Mouse (Mus musculus) heart, adult 2 months (tissue): ENCODE measurements around the gene Fhit. TPM values are rescaled to one million over a fixed set of nuclear protein-coding genes. Genes with fewer than 3 reads are reported as not detected.

Experiments used
- DNase-seq, 2 experiments: peaks; one replicate each; pipeline ENCODE4 v3.0.0; 2021
- H3K27ac ChIP-seq: fragments of 200-600 bp; 2 replicates; pipeline ENCODE4 v1.8.1; 2022
- H3K27me3 ChIP-seq: fragments of 200-500 bp; 2 replicates; pipeline ENCODE4 v1.6.1; 2012; ENCODE audit warnings: mild to moderate bottlenecking, low read length, inconsistent platforms, mixed read lengths; ENCODE audit not compliant: control insufficient read depth, insufficient read depth
- H3K36me3 ChIP-seq: fragments of 200-500 bp; 2 replicates; pipeline ENCODE4 v1.6.1; 2012; ENCODE audit warnings: low read length, inconsistent platforms; ENCODE audit not compliant: control insufficient read depth, insufficient read depth
- H3K4me1 ChIP-seq: fragments of 200-500 bp; 2 replicates; pipeline ENCODE4 v1.6.1; 2011; ENCODE audit warnings: low read length; ENCODE audit not compliant: control insufficient read depth, insufficient read depth
- H3K4me3 ChIP-seq: fragments of 200-600 bp; 2 replicates; pipeline ENCODE4 v1.8.1; 2022
- H3K79me2 ChIP-seq: fragments of 200-500 bp; replicated peaks from 2 replicates; pipeline ENCODE4 v1.6.1; 2012; ENCODE audit warnings: mild to moderate bottlenecking, inconsistent platforms, low read length, moderate library complexity, mixed read lengths; ENCODE audit not compliant: control insufficient read depth, insufficient read depth
- H3K9ac ChIP-seq: fragments of 200-500 bp; 2 replicates; pipeline ENCODE4 v1.6.1; 2012; ENCODE audit warnings: low read depth, mild to moderate bottlenecking, control low read depth, inconsistent platforms, low read length, mixed read lengths
- CTCF ChIP-seq: fragments of 200-600 bp; IDR thresholded peaks from 2 replicates; pipeline ENCODE4 v1.8.1; 2022; ENCODE audit warnings: antibody characterized with exemption, mild to moderate bottlenecking, moderate library complexity
- EP300 ChIP-seq: fragments of 200-500 bp; IDR thresholded peaks from 2 replicates; pipeline ENCODE4 v1.6.1; 2011; ENCODE audit warnings: low read depth, low read length, control low read depth; ENCODE audit not compliant: insufficient read depth
- POLR2A ChIP-seq: fragments of 200-500 bp; IDR thresholded peaks from 2 replicates; pipeline ENCODE4 v1.6.1; 2011; ENCODE audit warnings: mild to moderate bottlenecking, low read depth, low read length, control low read depth; ENCODE audit not compliant: insufficient read depth
- WGBS: fragments of 180-500 bp; shearing (Covaris S2); methylation state at CpG from one replicate; pipeline ENCODE4 v1.1.7; 2018; 5-methylcytosine and 5-hydroxymethylcytosine counted together
- intact Hi-C: fragments of 180-260 bp; cut with DNase I; formaldehyde crosslinking; loops from one replicate; pipeline ENCODE4 v1.15.1; 2025
- polyA plus RNA-seq: library from polyadenylated mRNA; depleted of rRNA; stranded (reverse); fragments of >200 nt; gene quantifications from 2 replicates; pipeline ENCODE4 v1.2.3, GENCODE M21; 2012
- total RNA-seq, 2 experiments: library from RNA; stranded (reverse); gene quantifications; 2 replicates each; pipeline ENCODE4 v1.2.3; 2021

The Fhit gene
- total and polyA plus RNA-seq, 3 experiments = 1.7 to 2.3 (median 1.7) TPM

GRCm38 (mm10) chr14:10882759-10883158 lies 279.1 kb downstream of the Fhit start:
- WGBS = 24% methylated on average over 1 of the region's 1 CpGs
- no peaks in the 10 kb centered on the region for H3K4me1 ChIP-seq
- H3K9ac ChIP-seq = no peak overlapping the region
- intact Hi-C loops = no loop called here
- H3K36me3 ChIP-seq = no peaks in the 10 kb centered on the region
- H3K27ac ChIP-seq = no peak overlapping the region
- no peak overlapping the region for H3K4me3 ChIP-seq
- H3K27me3 ChIP-seq = no peaks in the 10 kb centered on the region
- DNase-seq = no peak
- TF ChIP-seq CTCF (no peak), POLR2A (no peak), EP300 (no peak)
- no peaks in the 10 kb centered on the region for H3K79me2 ChIP-seq

DNA sequence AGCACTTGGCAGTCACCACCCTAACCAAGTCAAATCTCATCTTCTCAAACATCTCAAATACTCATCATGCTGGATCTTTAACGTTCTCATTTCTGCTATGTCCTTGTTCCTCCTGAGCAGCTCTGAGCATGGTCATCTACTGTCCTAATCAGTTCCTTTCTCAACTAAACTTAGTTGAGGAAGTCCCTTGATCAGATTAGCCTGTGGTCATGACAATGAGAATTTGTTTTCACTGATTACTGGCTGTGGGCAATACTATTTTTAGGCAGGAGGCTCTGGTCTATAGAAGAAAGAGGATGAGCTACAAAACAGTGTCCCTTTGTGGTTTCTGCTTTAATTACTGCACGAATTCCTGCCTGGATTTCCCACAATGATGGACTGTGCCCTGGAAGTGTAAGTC lies 281.1 kb downstream of the Fhit start:
- no peak for DNase-seq
- H3K27me3 ChIP-seq = no peaks in the 10 kb centered on the region
- 45% methylated on average over 2 of the region's 2 CpGs for WGBS
- H3K79me2 ChIP-seq = no peaks in the 10 kb centered on the region
- intact Hi-C loops = no loop called here
- H3K27ac ChIP-seq = no peak overlapping the region
- no peak overlapping the region for H3K9ac ChIP-seq
- TF ChIP-seq EP300 (no peak), CTCF (no peak), POLR2A (no peak)
- no peaks in the 10 kb centered on the region for H3K36me3 ChIP-seq
- no peaks in the 10 kb centered on the region for H3K4me1 ChIP-seq
- H3K4me3 ChIP-seq = no peak overlapping the region

DNA sequence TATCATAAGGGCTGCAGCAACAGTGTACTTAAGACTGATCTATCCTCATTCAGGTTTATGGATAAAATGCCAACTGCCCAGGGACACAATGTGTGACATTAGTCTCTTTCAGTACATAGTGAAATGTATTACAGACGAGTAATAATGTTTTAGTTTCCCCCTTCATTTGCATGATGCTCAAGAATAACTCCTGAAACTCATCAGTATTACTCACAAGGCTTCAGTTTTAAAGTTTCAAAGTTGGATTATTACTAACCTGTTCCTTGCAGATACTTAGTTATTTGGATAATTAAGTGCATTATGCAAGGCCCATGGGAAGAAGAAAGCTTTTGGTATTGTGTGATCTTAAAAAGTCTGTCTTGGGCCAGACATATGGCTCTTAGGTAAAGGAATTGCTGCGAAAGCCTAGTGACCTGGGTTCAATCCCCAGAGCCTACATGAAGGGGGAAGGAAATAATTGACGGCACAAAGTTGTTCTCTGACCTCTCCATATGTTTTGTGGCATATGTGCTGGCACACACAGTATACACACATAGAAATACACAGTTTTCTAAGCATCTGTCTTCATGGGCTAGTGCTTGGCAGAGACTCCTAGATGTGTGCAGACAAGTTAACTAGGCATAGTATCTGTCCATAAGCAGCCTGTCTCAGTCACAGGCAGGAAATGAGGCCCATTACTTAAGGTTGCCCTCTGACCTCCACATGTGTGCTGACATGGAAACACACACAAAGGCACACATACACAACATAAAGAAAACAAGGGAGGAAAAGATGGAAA lies 287.1 kb downstream of the Fhit start:
- 81% methylated on average over 3 of the region's 3 CpGs for WGBS
- Histone ChIP-seq H3K27ac (no peak overlapping the region), H3K27me3 (no peaks in the 10 kb centered on the region), H3K4me3 (no peak overlapping the region), H3K79me2 (no peaks in the 10 kb centered on the region), H3K4me1 (no peaks in the 10 kb centered on the region), H3K9ac (no peak overlapping the region), H3K36me3 (no peaks in the 10 kb centered on the region)
- TF ChIP-seq POLR2A = no peak
- intact Hi-C loops = no loop called here
- no peak for DNase-seq

- H3K4me3 ChIP-seq = no peak overlapping the region
- H3K36me3 ChIP-seq = no peaks in the 10 kb centered on the region
- no peaks in the 10 kb centered on the region for H3K27me3 ChIP-seq
- H3K79me2 ChIP-seq = no peaks in the 10 kb centered on the region
- WGBS = 22% methylated on average over 3 of the region's 3 CpGs
- H3K27ac ChIP-seq = no peak overlapping the region
- TF ChIP-seq EP300 = no peak
- intact Hi-C loops = no loop called here
- DNase-seq = no peak
- no peak overlapping the region for H3K9ac ChIP-seq
- H3K4me1 ChIP-seq = no peaks in the 10 kb centered on the region
Observed at GRCm38 (mm10) chr14:10857606-10858005, 304.2 kb downstream of the Fhit start.

DNA sequence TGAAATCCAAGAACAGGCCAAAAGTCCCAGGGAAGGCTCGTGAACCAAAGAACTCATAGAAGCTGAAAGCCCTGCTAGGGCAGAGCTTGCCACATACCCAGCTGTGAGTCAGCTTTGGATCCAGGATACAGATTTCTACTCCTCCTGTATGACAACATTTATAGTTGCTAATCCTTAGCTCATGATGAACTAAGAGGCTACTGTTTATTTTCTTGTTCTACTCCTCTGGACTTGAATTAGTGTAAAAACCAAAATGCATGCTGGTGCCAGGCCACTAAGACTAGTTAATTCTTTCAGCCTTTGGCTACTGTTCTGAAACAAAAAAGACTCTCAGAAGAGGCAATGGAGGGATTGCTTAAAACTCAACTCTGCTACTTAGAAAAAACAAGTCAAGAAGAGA lies 309.9 kb downstream of the Fhit start:
- H3K4me1 ChIP-seq = no peaks in the 10 kb centered on the region
- intact Hi-C loops = no loop called here
- H3K79me2 ChIP-seq = no peaks in the 10 kb centered on the region
- H3K27me3 ChIP-seq = no peaks in the 10 kb centered on the region
- TF ChIP-seq POLR2A (no peak), EP300 (no peak), CTCF (no peak)
- DNase-seq = no peak
- WGBS = 79% methylated on average over 1 of the region's 1 CpGs
- H3K4me3 ChIP-seq = no peak overlapping the region
- no peaks in the 10 kb centered on the region for H3K36me3 ChIP-seq
- no peak overlapping the region for H3K27ac ChIP-seq
- no peak overlapping the region for H3K9ac ChIP-seq

DNA sequence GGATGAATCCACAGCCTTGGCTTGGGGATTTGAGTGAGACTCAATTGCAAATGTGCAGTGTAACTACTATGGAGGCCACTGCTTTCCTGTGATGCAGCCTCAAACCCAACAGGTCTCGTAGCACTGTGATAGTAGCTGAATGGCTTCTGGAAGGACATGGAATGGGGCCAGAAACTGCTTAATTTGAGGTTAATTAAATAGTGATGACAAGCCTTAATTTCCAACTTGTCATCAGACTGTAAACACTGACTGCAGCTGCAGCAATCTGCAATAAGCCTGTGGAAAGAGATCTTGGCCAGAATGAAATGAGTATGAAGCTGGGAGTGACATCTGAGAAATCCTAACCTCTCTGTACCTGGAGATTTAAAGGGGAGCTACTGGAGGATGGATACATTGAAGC lies 325.8 kb downstream of the Fhit start:
- no peaks in the 10 kb centered on the region for H3K36me3 ChIP-seq
- no peak overlapping the region for H3K9ac ChIP-seq
- H3K27ac ChIP-seq = no peak overlapping the region
- intact Hi-C loops = no loop called here
- no peaks in the 10 kb centered on the region for H3K4me1 ChIP-seq
- no peak overlapping the region for H3K4me3 ChIP-seq
- H3K27me3 ChIP-seq = no peaks in the 10 kb centered on the region
- 74% methylated on average over 1 of the region's 1 CpGs for WGBS
- DNase-seq = no peak
- no peaks in the 10 kb centered on the region for H3K79me2 ChIP-seq
- TF ChIP-seq CTCF = no peak
- TF ChIP-seq POLR2A = no peak
